Mouse (Mus musculus) hindbrain, embryonic 12.5 days (tissue): ENCODE results near the gene Eno3. TPM values are rescaled to one million over a fixed set of nuclear protein-coding genes. Genes with fewer than 3 reads are reported as not detected.
A peak's percentile ranks its signal among the peaks of the same experiment; 100 is the strongest.

Experiments
- ATAC-seq: fragments of 200-750 bp; cut with Nextera tagmentation; 2 replicates; pipeline ENCODE4 v1.8.0; 2017; ENCODE audit warnings: moderate TSS enrichment; ENCODE audit not compliant: low FRiP score
- H3K27ac ChIP-seq: fragments of 300-500 bp; sonication (generic); 2 replicates; pipeline ENCODE4 v1.5.1; 2016; ENCODE audit warnings: mild to moderate bottlenecking
- H3K27me3 ChIP-seq: fragments of 300-500 bp; sonication (generic); 2 replicates; pipeline ENCODE4 v1.6.1; 2016; ENCODE audit warnings: mild to moderate bottlenecking
- H3K36me3 ChIP-seq: fragments of 300-500 bp; sonication (generic); 2 replicates; pipeline ENCODE4 v1.6.1; 2016; ENCODE audit warnings: mild to moderate bottlenecking
- H3K4me1 ChIP-seq: fragments of 300-500 bp; sonication (generic); 2 replicates; pipeline ENCODE4 v1.6.1; 2016
- H3K4me2 ChIP-seq: fragments of 300-500 bp; sonication (generic); replicated peaks from 2 replicates; pipeline ENCODE4 v1.6.1; 2016; ENCODE audit warnings: mild to moderate bottlenecking
- H3K4me3 ChIP-seq: fragments of 300-500 bp; sonication (generic); 2 replicates; pipeline ENCODE4 v1.5.1; 2016; ENCODE audit warnings: mild to moderate bottlenecking
- H3K9ac ChIP-seq: fragments of 300-500 bp; sonication (generic); 2 replicates; pipeline ENCODE4 v1.6.1; 2016; ENCODE audit warnings: mild to moderate bottlenecking, moderate library complexity
- H3K9me3 ChIP-seq: fragments of 300-500 bp; sonication (generic); replicated peaks from 2 replicates; pipeline ENCODE4 v1.6.1; 2016; ENCODE audit warnings: mild to moderate bottlenecking
- WGBS: fragments of 180-500 bp; shearing (Covaris S2); methylation state at CpG from one replicate; pipeline ENCODE4 v1.1.7; 2016; 5-methylcytosine and 5-hydroxymethylcytosine counted together
- polyA plus RNA-seq: library from polyadenylated mRNA; unstranded; fragments of >200 nt; fragmentation: Nextera tagmentation; extraction: Ambion mirVana; gene quantifications from 2 replicates; pipeline ENCODE4 v1.2.1, GENCODE M21; 2016

Gene Eno3
- polyA plus RNA-seq, result 14.9 and 18.5 TPM in 2 replicates

DNA sequence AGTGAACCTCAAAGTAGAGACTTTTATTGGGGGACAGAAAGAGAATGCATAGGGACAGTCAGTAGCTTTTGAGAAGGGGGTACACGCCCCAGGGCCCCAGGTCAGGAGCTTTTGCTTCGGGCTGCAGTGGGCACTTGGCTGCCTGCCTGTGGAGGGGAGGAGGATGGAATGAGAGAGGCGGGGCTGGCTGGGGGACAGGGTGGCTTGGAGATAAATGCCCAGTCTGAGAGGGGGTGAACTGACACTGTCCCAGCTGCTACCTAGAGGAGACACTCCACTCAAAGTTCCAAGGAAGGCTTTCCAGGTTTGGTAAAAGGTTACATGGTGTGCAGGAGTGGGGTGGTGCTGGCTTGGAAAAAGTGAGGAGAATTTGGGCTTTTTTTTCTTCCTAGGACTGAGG lies at the start of gene Eno3:
Gene Eno3, plus strand, starts transcription at position 239 of the 400 bp plus-strand sequence.
- Histone ChIP-seq H3K36me3 (peaks cover 20% of the 10 kb centered on the region), H3K27ac (peak within 1 kb of the TSS; percentile 98), H3K4me1 (peaks cover 36% of the 10 kb centered on the region), H3K4me2 (peak within 1 kb of the TSS; percentile 98), H3K9ac (peak within 1 kb of the TSS; percentile 92), H3K27me3 (no peaks in the 10 kb centered on the region), H3K9me3 (no peaks in the 10 kb centered on the region), H3K4me3 (peak within 1 kb of the TSS; percentile 99)
- WGBS, result 7% methylated on average over 3 of the region's 3 CpGs
- ATAC-seq, result no peak

DNA sequence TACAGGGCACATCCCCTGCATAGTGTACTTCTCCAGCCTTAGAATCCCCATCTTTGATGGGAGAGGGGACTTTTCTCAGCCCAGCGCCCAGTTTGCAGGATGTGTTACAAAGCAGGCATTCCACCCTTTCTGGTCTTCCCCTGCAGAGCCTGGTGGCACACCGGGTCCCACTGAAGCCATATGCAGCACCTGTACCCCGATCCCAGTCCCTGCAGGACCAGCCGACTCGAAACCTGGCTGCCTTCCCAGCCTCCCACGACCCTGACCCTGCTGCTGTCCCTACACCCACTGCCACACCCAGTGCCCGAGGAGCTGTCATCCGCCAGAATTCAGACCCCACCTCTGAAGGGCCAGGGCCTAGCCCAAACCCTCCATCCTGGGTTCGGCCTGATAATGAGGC lies 49.4 kb upstream of the Eno3 start:
- Histone ChIP-seq H3K27ac (no peak overlapping the region), H3K4me2 (no peak overlapping the region), H3K27me3 (no peaks in the 10 kb centered on the region), H3K4me3 (no peak overlapping the region), H3K9ac (no peak overlapping the region), H3K36me3 (peaks cover 91% of the 10 kb centered on the region), H3K9me3 (no peaks in the 10 kb centered on the region), H3K4me1 (no peaks in the 10 kb centered on the region)
- WGBS, result 95% methylated on average over 9 of the region's 9 CpGs
- ATAC-seq, result no peak

DNA sequence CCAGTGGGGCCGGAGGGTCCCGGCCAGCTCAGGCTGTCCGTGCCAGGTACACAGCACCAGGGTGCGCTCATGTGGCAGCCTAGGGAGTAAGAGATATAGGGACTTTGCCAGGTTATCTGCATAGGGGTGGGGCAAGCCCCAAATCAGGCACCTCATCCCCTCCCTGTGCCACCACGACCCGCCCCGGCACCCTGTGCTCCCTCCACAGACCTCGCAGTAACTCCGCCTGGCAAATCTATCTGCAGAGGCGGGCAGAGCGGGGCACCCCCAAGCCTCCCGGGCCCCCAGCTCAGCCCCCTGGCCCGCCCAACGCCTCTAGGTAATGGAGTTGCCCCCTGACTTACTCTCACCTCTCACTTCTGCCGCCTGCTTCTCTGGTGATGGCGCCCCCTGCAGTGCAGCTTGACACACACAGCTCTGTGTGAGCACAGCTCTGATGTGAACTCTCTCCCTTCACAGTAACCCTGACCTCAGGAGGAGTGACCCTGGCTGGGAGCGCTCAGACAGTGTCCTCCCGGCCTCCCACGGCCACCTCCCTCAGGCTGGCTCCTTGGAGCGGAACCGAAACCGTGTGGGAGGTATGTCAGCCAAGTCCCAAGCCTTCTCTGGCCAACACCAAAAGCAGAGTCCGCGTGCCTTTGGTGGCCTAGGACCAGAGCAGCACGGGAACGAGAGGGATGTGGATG lies 48.5 kb upstream of the Eno3 start:
- no peak overlapping the region for H3K4me3 ChIP-seq
- no peak overlapping the region for H3K4me2 ChIP-seq
- H3K9me3 ChIP-seq, result no peaks in the 10 kb centered on the region
- no peak overlapping the region for H3K27ac ChIP-seq
- H3K27me3 ChIP-seq, result no peaks in the 10 kb centered on the region
- H3K9ac ChIP-seq, result no peak overlapping the region
- ATAC-seq, result no peak
- H3K36me3 ChIP-seq, result peaks cover 96% of the 10 kb centered on the region
- H3K4me1 ChIP-seq, result no peaks in the 10 kb centered on the region
- 84% methylated on average over 26 of the region's 26 CpGs for WGBS

DNA sequence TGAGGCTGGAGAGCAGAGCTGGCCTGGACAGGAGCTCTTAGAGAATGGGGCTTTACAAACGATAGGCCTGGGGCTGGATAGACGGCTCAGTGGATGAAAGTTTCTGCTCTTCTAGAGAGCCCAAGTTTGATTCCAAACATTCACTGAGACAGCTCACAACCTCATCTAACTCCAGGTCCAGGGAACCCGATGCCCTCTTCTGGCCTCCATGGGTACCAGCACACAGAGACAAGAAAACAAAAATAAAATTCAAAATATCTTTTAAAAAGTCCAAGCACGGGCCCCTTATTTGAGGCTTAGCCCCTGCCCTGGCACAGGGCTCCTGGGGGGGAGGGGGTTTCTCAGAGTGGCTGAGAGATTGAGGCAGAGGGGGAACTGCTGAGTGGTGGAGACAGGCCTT lies 46.2 kb upstream of the Eno3 start:
- Histone ChIP-seq H3K9ac (no peak overlapping the region), H3K27me3 (peaks cover 6% of the 10 kb centered on the region; the same call in 1 of the 2 replicates), H3K27ac (no peak overlapping the region), H3K9me3 (no peaks in the 10 kb centered on the region), H3K4me1 (peaks cover 9% of the 10 kb centered on the region), H3K36me3 (peaks cover 80% of the 10 kb centered on the region), H3K4me3 (no peak overlapping the region), H3K4me2 (no peak overlapping the region)
- WGBS, result 91% methylated on average over 4 of the region's 4 CpGs
- ATAC-seq, result no peak

DNA sequence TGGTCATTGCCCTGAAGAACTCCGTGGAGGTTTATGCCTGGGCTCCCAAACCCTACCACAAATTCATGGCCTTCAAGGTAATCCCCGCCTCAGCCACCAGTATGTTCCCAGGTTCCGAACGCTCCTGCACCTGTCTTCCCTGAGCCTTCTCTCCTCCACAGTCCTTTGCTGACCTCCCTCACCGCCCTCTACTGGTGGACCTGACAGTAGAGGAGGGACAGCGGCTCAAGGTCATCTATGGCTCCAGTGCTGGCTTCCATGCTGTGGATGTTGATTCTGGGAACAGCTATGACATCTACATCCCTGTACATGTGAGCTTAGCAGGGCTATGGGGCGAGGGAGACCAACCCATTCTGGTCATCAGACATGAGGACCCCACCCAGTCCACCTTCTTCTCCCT lies 44.5 kb upstream of the Eno3 start:
- Histone ChIP-seq H3K4me2 (no peak overlapping the region), H3K4me1 (peaks cover 9% of the 10 kb centered on the region), H3K4me3 (no peak overlapping the region), H3K36me3 (peaks cover 62% of the 10 kb centered on the region), H3K27me3 (peaks cover 14% of the 10 kb centered on the region), H3K27ac (no peak overlapping the region), H3K9ac (no peak overlapping the region), H3K9me3 (no peaks in the 10 kb centered on the region)
- no peak for ATAC-seq
- 79% methylated on average over 7 of the region's 7 CpGs for WGBS

DNA sequence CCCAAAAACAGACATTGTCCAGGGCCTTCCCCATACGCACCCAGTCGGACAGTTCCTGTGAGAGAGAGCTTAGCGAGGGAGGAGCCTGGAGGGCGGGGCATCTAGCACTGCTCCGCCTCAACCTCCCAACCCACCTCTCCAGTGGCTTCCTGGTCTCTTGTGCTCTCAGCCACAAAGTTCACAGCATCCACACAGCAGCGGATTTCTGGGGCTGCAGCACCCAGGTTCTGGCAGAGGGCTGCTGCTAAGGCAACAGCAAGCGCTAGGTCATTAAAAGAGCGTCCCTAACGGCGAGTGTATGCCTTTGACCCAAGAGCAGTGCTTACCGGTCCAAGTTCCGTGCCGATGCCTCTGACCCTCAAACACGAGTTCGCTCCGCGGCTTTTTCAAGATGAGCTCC lies 41.9 kb upstream of the Eno3 start:
- Histone ChIP-seq H3K27me3 (peaks cover 14% of the 10 kb centered on the region), H3K27ac (no peak overlapping the region), H3K9me3 (no peaks in the 10 kb centered on the region), H3K4me3 (peak overlapping the region; percentile 25), H3K4me2 (peak overlapping the region; percentile 54), H3K36me3 (peaks cover 36% of the 10 kb centered on the region), H3K9ac (peak overlapping the region; percentile 47), H3K4me1 (peaks cover 9% of the 10 kb centered on the region)
- no peak for ATAC-seq
- WGBS, result 1% methylated on average over 17 of the region's 17 CpGs

DNA sequence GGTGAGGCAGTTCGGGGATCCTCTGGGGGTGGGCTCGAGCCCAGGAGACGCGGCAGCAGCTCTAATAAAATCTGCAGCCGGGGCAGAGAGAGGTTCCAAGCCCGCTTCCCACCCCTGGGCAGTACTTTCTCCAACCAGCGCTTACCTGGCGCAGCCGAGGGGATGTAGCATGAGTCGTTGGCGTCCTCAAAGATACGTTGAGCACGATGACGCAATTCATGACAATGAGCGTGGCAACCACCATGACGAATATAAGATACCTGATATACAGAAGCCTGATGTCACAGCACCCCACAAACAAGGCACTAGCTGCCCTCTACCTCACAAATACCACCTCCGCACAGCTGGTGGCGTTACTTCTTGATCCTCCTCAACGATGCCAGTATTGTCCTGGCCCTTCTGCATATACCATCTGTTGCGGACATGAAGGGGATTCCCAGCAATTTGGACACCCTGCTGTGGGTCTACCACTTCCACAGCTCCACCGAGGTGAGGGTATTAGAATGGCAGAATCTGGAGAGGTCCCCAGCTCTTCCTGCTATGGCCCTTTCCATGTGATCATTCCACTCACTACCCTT lies 41.4 kb upstream of the Eno3 start, which contains the start of gene 4930544D05Rik:
Gene 4930544D05Rik, plus strand, starts transcription at position 333 of the 578 bp plus-strand sequence.
- Histone ChIP-seq H3K4me3 (peak within 1 kb of the TSS; percentile 25), H3K36me3 (peaks cover 31% of the 10 kb centered on the region), H3K9me3 (no peaks in the 10 kb centered on the region), H3K4me2 (peak within 1 kb of the TSS; percentile 54), H3K9ac (peak within 1 kb of the TSS; percentile 47), H3K4me1 (peaks cover 9% of the 10 kb centered on the region), H3K27me3 (peaks cover 14% of the 10 kb centered on the region), H3K27ac (no peak within 1 kb of the TSS)
- WGBS, result 14% methylated on average over 21 of the region's 21 CpGs
- ATAC-seq, result no peak

DNA sequence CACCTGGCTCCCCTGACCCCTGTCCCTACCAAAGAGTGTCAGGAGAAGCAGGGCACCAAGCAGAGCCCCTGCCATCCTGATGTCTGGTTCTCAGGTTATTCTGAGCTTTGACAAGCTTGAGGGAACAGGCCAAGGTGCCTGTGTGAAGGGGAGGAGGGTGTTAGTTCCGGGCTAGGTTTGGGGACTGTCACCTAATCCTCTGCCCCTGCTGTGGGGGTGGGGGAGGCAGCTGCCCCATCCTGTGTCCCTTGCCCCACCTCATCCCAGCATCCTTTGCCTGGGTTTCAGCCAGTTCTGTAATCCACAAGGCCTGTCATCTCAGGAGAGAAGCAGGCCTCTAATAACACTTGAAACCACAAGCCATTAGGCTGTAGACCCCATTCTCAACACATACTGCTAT lies 37.9 kb upstream of the Eno3 start, which contains the start of gene Chrne:
Gene Chrne, minus strand, starts transcription at position 116 of the 400 bp plus-strand sequence.
- H3K36me3 ChIP-seq, result no peaks in the 10 kb centered on the region
- peaks cover 9% of the 10 kb centered on the region for H3K4me1 ChIP-seq
- H3K27ac ChIP-seq, result no peak within 1 kb of the TSS
- H3K4me3 ChIP-seq, result no peak within 1 kb of the TSS
- WGBS, result 52% methylated on average over 1 of the region's 1 CpGs
- H3K9me3 ChIP-seq, result no peaks in the 10 kb centered on the region
- ATAC-seq, result no peak
- peaks cover 14% of the 10 kb centered on the region for H3K27me3 ChIP-seq
- H3K4me2 ChIP-seq, result no peak within 1 kb of the TSS
- no peak within 1 kb of the TSS for H3K9ac ChIP-seq

DNA sequence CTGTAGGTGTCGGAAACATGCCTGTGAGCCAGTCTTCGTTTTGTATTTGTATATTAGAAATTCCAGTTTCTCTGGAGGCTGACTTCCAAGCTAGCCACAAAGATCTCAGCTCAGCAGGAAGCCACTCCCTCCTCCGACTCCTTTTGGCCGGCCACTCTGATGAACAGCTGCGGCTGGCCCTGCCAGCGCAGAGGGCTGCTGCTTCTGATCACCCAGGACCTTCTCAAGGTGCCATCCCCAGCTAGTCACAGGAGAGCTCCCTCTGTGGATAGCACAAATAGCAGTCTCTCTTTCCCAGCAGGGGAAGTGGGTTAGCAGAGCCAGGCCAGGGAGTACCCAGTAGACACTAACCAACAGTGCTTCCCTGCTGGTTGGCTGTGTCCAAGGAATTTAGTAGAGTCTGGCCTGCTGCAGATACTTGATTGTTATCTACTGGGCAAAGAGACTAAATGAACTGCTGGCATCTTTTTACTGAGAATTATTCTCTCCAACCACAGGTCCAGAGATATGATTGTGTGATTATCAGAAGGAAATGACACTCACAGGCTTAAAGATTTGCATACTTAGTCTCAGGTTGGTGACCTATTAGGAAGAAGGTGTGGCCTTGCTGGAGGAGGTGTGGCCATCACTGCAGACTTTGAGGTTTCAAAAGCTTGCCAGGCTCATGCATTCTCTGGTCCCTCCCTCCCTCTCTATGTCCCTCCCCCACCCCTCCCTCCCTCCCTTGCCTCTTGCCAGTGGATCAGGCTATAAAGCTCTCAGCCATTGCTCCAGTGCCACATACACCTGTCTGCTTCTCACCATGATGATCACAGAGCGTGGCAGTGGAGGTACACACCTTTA lies 34.8 kb upstream of the Eno3 start:
- Histone ChIP-seq H3K9me3 (no peaks in the 10 kb centered on the region), H3K27me3 (no peaks in the 10 kb centered on the region), H3K36me3 (no peaks in the 10 kb centered on the region), H3K27ac (no peak overlapping the region), H3K4me3 (no peak overlapping the region), H3K4me1 (no peaks in the 10 kb centered on the region), H3K4me2 (no peak overlapping the region), H3K9ac (no peak overlapping the region)
- no peak for ATAC-seq
- WGBS, result 42% methylated on average over 7 of the region's 7 CpGs

DNA sequence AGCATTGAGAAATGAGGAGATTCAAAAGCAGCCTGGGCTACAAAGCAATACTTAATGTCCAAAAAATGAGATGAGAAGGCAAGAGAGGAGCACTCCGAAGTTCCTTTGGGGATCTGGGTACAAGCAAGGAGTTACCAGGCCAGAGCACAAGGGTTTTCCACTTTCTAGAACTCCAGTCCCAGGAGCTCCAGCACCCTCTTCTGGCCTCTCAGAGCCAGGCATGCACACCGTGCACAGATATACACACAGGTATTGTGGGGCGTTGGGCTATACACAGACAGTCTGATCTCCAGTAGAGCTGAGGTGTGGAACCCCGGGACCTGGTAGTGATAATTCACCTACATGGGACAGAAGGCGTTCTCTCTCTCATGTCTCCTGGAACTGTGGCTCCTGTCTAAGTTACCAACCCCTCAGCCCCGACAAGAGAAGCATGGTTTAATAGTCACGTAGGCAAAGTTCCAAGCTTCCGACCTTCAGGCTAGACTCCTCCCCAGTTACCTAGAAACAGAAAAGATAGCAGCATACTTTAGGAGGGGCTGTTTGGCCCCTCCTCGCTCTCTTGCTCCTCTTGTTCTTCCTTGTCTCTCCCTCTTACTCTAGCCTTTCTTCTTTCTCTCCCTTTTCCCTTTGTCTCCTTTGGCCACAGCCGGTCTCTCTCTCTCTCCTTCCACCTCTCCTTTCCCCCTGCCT lies 33.8 kb upstream of the Eno3 start:
- H3K4me3 ChIP-seq, result no peak overlapping the region
- no peak for ATAC-seq
- 86% methylated on average over 10 of the region's 10 CpGs for WGBS
- H3K27me3 ChIP-seq, result no peaks in the 10 kb centered on the region
- no peak overlapping the region for H3K4me2 ChIP-seq
- H3K9me3 ChIP-seq, result no peaks in the 10 kb centered on the region
- no peak overlapping the region for H3K9ac ChIP-seq
- H3K27ac ChIP-seq, result no peak overlapping the region
- H3K36me3 ChIP-seq, result no peaks in the 10 kb centered on the region
- H3K4me1 ChIP-seq, result no peaks in the 10 kb centered on the region

DNA sequence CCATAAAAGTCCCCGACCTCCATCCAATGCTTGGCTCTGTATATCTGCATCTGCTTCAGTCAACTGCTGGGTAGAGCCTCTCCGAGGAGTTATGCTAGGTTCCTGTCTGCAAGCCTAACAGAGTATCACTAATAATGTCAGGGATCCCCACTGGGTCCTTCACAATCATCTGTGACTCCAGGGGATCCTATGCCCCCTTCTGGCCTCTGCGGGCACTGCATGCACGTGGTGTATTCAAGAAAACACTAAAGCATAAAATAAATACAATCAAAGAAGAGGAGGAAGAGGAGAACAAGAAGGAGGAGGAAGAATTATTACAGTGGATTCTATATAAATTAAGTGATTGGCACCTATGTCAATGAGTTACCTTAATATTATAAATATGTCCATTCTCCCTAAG lies 31.5 kb upstream of the Eno3 start:
- no peaks in the 10 kb centered on the region for H3K9me3 ChIP-seq
- no peak overlapping the region for H3K9ac ChIP-seq
- H3K27me3 ChIP-seq, result no peaks in the 10 kb centered on the region
- ATAC-seq, result no peak
- H3K27ac ChIP-seq, result no peak overlapping the region
- H3K4me3 ChIP-seq, result no peak overlapping the region
- H3K4me1 ChIP-seq, result no peaks in the 10 kb centered on the region
- H3K36me3 ChIP-seq, result no peaks in the 10 kb centered on the region
- WGBS, result 52% methylated on average over 4 of the region's 4 CpGs
- no peak overlapping the region for H3K4me2 ChIP-seq

DNA sequence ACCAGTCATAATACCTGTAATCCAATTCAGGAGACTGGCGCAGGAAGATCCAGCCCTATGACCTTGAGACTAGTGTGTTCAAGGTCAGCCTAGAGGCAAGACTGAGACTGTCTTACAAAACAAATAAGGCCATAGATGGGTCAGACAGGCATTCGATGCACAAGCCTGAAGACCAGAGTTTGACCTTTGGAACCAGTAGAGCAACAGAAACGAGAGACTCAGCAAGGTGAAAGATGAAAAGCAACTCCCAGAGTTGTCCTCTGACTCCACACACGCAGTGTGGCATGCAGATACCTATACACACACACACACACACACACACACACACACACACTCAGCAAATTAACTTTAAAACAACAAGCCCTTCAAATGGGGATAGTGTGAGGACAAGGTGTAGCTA lies 30.1 kb upstream of the Eno3 start:
- H3K36me3 ChIP-seq, result no peaks in the 10 kb centered on the region
- H3K27ac ChIP-seq, result no peak overlapping the region
- no peak overlapping the region for H3K4me3 ChIP-seq
- H3K9ac ChIP-seq, result no peak overlapping the region
- no peaks in the 10 kb centered on the region for H3K9me3 ChIP-seq
- no peak for ATAC-seq
- 75% methylated on average over 4 of the region's 4 CpGs for WGBS
- no peak overlapping the region for H3K4me2 ChIP-seq
- H3K4me1 ChIP-seq, result no peaks in the 10 kb centered on the region
- H3K27me3 ChIP-seq, result no peaks in the 10 kb centered on the region
